Comparison of ENCODE assay signal across 8 mouse cellular contexts in genomic region chr3:136670360-136671131, GRCm38 (mm10). TPM values are rescaled to one million over a fixed set of nuclear protein-coding genes. Genes with fewer than 3 reads are reported as not detected.
DNase-seq lines count a peak whose midpoint lies in the region; ATAC-seq and TF ChIP-seq lines count a peak whose summit lies in the region.

No protein-coding gene starts in this region.

- H3K79me2 ChIP-seq in heart, adult 2 months (replicated peaks; ENCODE audit: control insufficient read depth, insufficient read depth, low read length) = no peaks in the 10 kb centered on the region; the same call in 1 of the 2 replicates

- peaks cover 9% of the 10 kb centered on the region for H3K4me1 ChIP-seq in heart, adult 2 months (ENCODE audit: control insufficient read depth, insufficient read depth, low read length)
- peaks cover 17% of the 10 kb centered on the region for H3K4me1 ChIP-seq in limb, embryonic 15.5 days
- peaks cover 30% of the 10 kb centered on the region for H3K4me1 ChIP-seq in midbrain, embryonic 16.5 days (ENCODE audit: control insufficient read depth, insufficient read depth, low read length)

- TF ChIP-seq EP300 in heart, adult 2 months (IDR thresholded peaks at IDR 0.05; ENCODE audit: insufficient read depth, low read depth, low read length) = no peak

- H3K27me3 ChIP-seq in heart, adult 2 months (ENCODE audit: control insufficient read depth, insufficient read depth, low read length) = no peaks in the 10 kb centered on the region
- H3K27me3 ChIP-seq in limb, embryonic 15.5 days = no peaks in the 10 kb centered on the region
- H3K27me3 ChIP-seq in midbrain, embryonic 16.5 days (ENCODE audit: control insufficient read depth, insufficient read depth, low read depth, low read length) = no peaks in the 10 kb centered on the region

- ATAC-seq in limb, embryonic 15.5 days (ENCODE audit: insufficient number of reproducible peaks, low FRiP score, low TSS enrichment, low read depth) = peak; percentile 3; the same call in 1 of the 2 replicates
- peak; percentile 61 for ATAC-seq in midbrain, embryonic 16.5 days

- peak overlapping the region; percentile 74 for H3K4me2 ChIP-seq in limb, embryonic 15.5 days
- peak overlapping the region; percentile 48 for H3K4me2 ChIP-seq in midbrain, embryonic 16.5 days (ENCODE audit: low read length)

- peak; percentile 31 for TF ChIP-seq CTCF in heart, adult 2 months (IDR thresholded peaks at IDR 0.05)

- intact Hi-C loops in heart, adult 2 months (cut with DNase I) = loop anchor here (2.0 to 5.0 kb wide), 4 partner anchors 34 to 227 kb away; no protein-coding TSS in a partner anchor

- WGBS in heart, adult 2 months = under 1% methylated on average over 92 of the region's 92 CpGs
- WGBS in limb, embryonic 15.5 days = 1% methylated on average over 88 of the region's 92 CpGs
- under 1% methylated on average over 79 of the region's 92 CpGs for WGBS in midbrain, embryonic 16.5 days

- DNase-seq in layer of hippocampus, adult 11-12 months (ENCODE audit: low spot score) = peak; percentile 71
- DNase-seq in layer of hippocampus, adult 9-10 months (ENCODE audit: low spot score) = no peak
- peak; percentile 82 for DNase-seq in embryo, embryonic 9.5 days (ENCODE audit: extremely low spot score)
- peak; percentile 82 for DNase-seq in heart, adult 2 months
- DNase-seq in kidney, adult 8-10 months = peak; percentile 79 to 82
- DNase-seq in spleen, postnatal 10 days (ENCODE audit: low spot score in 2 of 2) = peak; percentile 72 to 73

- peaks cover 12% of the 10 kb centered on the region; the same call in 1 of the 2 replicates for H3K36me3 ChIP-seq in heart, adult 2 months (ENCODE audit: control insufficient read depth, insufficient read depth, low read length)
- no peaks in the 10 kb centered on the region for H3K36me3 ChIP-seq in limb, embryonic 15.5 days
- H3K36me3 ChIP-seq in midbrain, embryonic 16.5 days (ENCODE audit: control insufficient read depth, insufficient read depth, low read length) = no peaks in the 10 kb centered on the region

- H3K9ac ChIP-seq in heart, adult 2 months (ENCODE audit: low read depth, low read length) = peak overlapping the region; percentile 96
- H3K9ac ChIP-seq in limb, embryonic 15.5 days = peak overlapping the region; percentile 60
- peak overlapping the region; percentile 93 for H3K9ac ChIP-seq in midbrain, embryonic 16.5 days (ENCODE audit: low read depth, low read length)

- H3K4me3 ChIP-seq in heart, adult 2 months = peak overlapping the region; percentile 87
- H3K4me3 ChIP-seq in limb, embryonic 15.5 days = peak overlapping the region; percentile 96
- H3K4me3 ChIP-seq in midbrain, embryonic 16.5 days (ENCODE audit: low read depth, low read length) = peak overlapping the region; percentile 87

- peak overlapping the region; percentile 96 for H3K27ac ChIP-seq in heart, adult 2 months
- H3K27ac ChIP-seq in limb, embryonic 15.5 days = peak overlapping the region; percentile 96
- peak overlapping the region; percentile 98 for H3K27ac ChIP-seq in midbrain, embryonic 16.5 days (ENCODE audit: low read length)

- TF ChIP-seq POLR2A in heart, adult 2 months (IDR thresholded peaks at IDR 0.05; ENCODE audit: insufficient read depth, low read depth, low read length) = no peak

- H3K9me3 ChIP-seq in limb, embryonic 15.5 days = no peaks in the 10 kb centered on the region
- H3K9me3 ChIP-seq in midbrain, embryonic 16.5 days (replicated peaks; ENCODE audit: control insufficient read depth, low read length, poor library complexity, severe bottlenecking) = no peaks in the 10 kb centered on the region

RNA-seq across cellular contexts. Expression of gene Ppp3ca, which starts 0.6 kb away (rescaled TPM):
- 10 to 100 TPM; 41.7 to 44.3 TPM for total RNA-seq in heart, adult 2 months (2021)
- 18.3 and 28.5 TPM in 2 replicates for polyA plus RNA-seq in heart, adult 2 months (2012; rRNA removed)
- polyA plus RNA-seq in limb, embryonic 15.5 days (2015; fragmentation: Nextera tagmentation; extraction: Ambion mirVana) = 55.4 and 60.8 TPM in 2 replicates
- polyA plus RNA-seq in midbrain, embryonic 16.5 days (2015; fragmentation: Nextera tagmentation; extraction: Ambion mirVana) = 134 and 146 TPM in 2 replicates
